Mouse (Mus musculus): ENCODE measurements around the gene Gm28048.

DNA sequence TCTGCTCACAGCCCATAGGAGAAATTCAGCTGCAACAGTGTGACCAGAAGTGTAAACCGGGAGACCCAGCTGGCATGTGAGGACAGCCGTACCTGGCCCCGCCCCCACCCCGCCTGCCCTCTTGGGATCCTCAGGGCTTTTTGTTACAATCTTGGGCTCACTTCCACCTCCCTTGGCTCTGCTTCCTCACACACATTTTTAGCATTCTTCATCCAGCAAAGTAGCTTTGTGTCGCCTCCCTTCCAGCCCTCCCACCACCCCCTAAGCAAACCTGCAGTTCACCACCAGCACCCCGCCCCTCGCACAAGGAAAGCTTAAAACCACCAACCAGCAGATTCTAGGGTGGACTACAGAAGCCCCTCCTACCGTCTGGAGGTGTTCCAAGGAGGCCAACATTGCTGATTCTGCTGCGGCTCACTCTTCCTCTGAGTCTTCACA is 181.9 kb downstream of the Gm28048 start:
- TF ChIP-seq POLR2A (IDR thresholded peaks at IDR 0.05; ENCODE audit: borderline replicate concordance, extremely low read depth, low read depth, low read length) (no peak), CTCF (IDR thresholded peaks at IDR 0.05; ENCODE audit: insufficient read depth, low read length) (no peak)

Measured in lung, adult 2 months (tissue).